Mouse (Mus musculus): Measurements from ENCODE around the gene Shisa6. TPM values are rescaled to one million over a fixed set of nuclear protein-coding genes. Genes with fewer than 3 reads are reported as not detected.

The Shisa6 gene
- polyA plus RNA-seq (2015; fragmentation: Nextera tagmentation; extraction: Ambion mirVana), result 0.23 and 0.65 TPM in 2 replicates

DNA sequence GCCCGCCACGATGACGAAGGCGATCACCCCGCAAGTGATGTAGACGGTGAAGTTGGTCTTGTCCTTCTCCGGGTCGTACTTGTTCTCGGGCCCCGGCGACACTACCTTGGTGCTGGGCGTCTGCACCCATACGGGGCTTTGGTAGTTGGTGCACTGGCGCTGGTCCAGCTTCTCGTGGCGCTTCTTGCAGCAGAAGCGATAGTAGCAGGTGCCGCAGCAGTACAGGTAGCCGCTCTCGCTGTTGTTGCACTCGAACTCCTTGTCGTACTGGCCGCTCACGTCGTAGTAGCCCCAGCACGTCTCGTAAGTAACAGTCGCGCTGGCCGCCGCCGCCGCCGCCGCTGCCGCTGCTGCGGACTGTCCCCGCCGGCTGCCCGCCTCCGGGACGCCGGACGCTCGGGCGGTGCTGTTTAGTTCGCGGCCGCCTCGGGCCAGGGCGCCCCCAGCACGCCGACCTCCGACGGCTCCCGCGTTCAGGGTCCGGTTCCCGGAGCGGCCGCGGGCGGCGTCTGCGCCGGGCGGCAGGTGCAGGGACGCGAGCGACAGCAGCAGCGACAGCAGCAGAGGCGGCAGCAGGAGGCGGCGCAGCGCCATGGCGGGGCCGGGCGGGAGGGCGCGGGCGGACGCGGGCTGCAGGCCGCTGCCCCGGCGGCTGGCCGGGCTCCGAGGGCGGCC, at the start of gene Shisa6:
Gene Shisa6 (minus strand): TSS at position 594 of the 675 bp plus-strand sequence.
- H3K9me3 ChIP-seq (replicated peaks), result no peaks in the 10 kb centered on the region
- WGBS, result 1% methylated on average over 78 of the region's 89 CpGs
- ATAC-seq (replicated peaks; ENCODE audit: insufficient number of reproducible peaks, insufficient read depth, low FRiP score, low read depth), result no peak
- peaks cover 26% of the 10 kb centered on the region for H3K4me1 ChIP-seq (replicated peaks)
- H3K4me3 ChIP-seq, result peak within 1 kb of the TSS; percentile 61
- H3K27me3 ChIP-seq, result peaks cover 85% of the 10 kb centered on the region
- peak within 1 kb of the TSS; percentile 43 for H3K9ac ChIP-seq
- H3K27ac ChIP-seq, result no peak within 1 kb of the TSS
- peak within 1 kb of the TSS; percentile 99 for H3K4me2 ChIP-seq
- no peaks in the 10 kb centered on the region for H3K36me3 ChIP-seq

- Histone ChIP-seq H3K4me3 (no peak overlapping the region), H3K27me3 (peaks cover 3% of the 10 kb centered on the region; the same call in 1 of the 2 replicates), H3K27ac (no peak overlapping the region), H3K36me3 (no peaks in the 10 kb centered on the region), H3K9me3 (replicated peaks) (no peaks in the 10 kb centered on the region), H3K4me2 (no peak overlapping the region), H3K9ac (no peak overlapping the region), H3K4me1 (replicated peaks) (no peaks in the 10 kb centered on the region)
- 43% methylated on average over 2 of the region's 2 CpGs for WGBS
- ATAC-seq (replicated peaks; ENCODE audit: insufficient number of reproducible peaks, insufficient read depth, low FRiP score, low read depth), result no peak
These were observed 48.1 kb upstream of the Shisa6 start for GRCm38 (mm10) chr11:66573888-66574287.

DNA sequence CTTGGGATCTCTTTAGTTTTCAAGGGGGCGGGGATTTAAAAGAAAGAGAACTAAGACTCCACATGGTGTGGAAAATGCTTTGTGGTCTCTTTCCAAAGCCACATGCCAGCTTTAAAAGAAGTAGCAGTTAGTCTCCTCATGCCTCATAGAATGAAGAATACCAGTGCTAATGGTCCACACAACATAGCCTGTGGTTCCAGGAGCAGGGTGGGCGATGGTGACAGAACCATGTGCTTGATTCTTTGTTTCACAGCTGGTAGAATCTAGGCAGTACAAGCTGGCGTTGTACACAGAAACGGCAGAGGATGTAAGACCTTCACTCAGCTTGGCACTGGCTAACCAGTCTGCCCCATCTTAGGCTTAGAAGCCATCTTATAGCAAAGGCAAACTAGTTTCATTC, 43.3 kb upstream of the Shisa6 start:
- Histone ChIP-seq H3K9me3 (replicated peaks) (no peaks in the 10 kb centered on the region), H3K27ac (no peak overlapping the region), H3K9ac (no peak overlapping the region), H3K4me2 (no peak overlapping the region), H3K4me3 (no peak overlapping the region), H3K4me1 (replicated peaks) (0 out of 2 replicates have a peak, but pooled peaks cover 8% of the 10 kb centered on the region), H3K36me3 (no peaks in the 10 kb centered on the region), H3K27me3 (peaks cover 24% of the 10 kb centered on the region)
- WGBS, result 70% methylated on average over 4 of the region's 4 CpGs
- no peak for ATAC-seq (replicated peaks; ENCODE audit: insufficient number of reproducible peaks, insufficient read depth, low FRiP score, low read depth)

DNA sequence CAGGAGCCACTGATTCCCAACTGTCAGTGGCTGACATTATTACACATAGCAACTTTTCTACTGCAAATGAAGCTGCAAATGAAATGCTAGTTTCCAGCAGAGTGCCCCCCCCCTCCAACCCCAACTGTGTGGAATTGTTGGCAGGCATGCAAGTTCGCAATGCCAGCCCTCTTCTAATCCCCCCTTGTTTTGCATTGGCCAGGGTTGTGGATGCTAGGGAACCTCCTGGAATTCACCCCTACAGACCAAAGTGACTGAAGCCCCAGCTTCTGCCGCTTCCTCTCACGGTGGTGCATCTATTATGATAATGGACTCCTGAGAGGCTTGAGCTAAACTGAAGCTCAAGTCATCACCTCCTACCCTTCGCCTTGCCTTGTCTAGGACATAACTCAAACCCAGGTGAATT, 42.6 kb upstream of the Shisa6 start:
- H3K4me1 ChIP-seq (replicated peaks), result 0 out of 2 replicates have a peak, but pooled peaks cover 8% of the 10 kb centered on the region
- H3K4me2 ChIP-seq, result no peak overlapping the region
- no peak overlapping the region for H3K27ac ChIP-seq
- no peak overlapping the region for H3K9ac ChIP-seq
- no peak for ATAC-seq (replicated peaks; ENCODE audit: insufficient number of reproducible peaks, insufficient read depth, low FRiP score, low read depth)
- WGBS, result 16% methylated on average over 4 of the region's 4 CpGs
- no peaks in the 10 kb centered on the region for H3K36me3 ChIP-seq
- no peak overlapping the region for H3K4me3 ChIP-seq
- peaks cover 24% of the 10 kb centered on the region for H3K27me3 ChIP-seq
- H3K9me3 ChIP-seq (replicated peaks), result no peaks in the 10 kb centered on the region

DNA sequence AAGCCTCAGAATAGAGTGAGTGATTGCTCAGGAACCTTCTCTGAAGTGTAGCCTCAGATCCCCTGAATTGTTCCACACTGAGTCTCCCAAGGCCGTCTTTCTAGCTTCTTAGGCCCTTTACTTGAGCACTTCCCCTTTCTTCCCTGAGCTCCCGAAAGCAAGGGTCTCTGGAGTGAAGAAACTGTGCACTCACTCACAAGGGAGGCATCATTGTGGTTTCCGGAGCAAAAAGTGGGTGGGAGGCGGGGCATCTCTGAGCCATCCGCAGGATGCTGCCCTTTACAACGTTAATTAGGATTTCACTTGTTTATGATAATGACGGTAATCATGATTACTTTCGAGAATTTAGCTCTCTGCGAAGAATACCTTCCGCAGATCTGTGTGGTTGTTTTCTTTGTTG, 41.6 kb upstream of the Shisa6 start:
- Histone ChIP-seq H3K27me3 (peaks cover 24% of the 10 kb centered on the region), H3K9me3 (replicated peaks) (no peaks in the 10 kb centered on the region), H3K4me1 (replicated peaks) (0 out of 2 replicates have a peak, but pooled peaks cover 8% of the 10 kb centered on the region), H3K9ac (no peak overlapping the region), H3K4me2 (no peak overlapping the region), H3K36me3 (no peaks in the 10 kb centered on the region), H3K4me3 (no peak overlapping the region), H3K27ac (no peak overlapping the region)
- 3% methylated on average over 10 of the region's 10 CpGs for WGBS
- ATAC-seq (replicated peaks; ENCODE audit: insufficient number of reproducible peaks, insufficient read depth, low FRiP score, low read depth), result no peak

DNA sequence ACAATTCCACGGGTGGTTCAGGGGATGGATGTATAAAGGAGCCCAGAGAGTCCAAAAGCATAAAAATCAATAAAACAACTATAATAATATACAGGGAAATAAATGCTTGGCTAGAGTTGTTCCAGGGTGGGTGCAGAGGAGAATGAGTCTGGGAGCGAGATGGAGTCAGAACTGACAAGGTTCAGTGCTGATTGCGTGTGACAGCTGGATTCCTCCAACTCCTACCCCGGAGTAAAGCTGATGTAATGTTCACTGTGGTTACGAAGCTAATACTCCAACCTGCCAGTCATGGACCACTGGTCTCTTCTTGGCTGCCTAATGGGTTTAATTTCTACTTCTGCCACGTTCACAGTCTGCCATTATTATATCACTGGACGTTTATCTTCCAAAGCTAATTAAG, 36.5 kb upstream of the Shisa6 start:
- no peak overlapping the region for H3K4me3 ChIP-seq
- ATAC-seq (replicated peaks; ENCODE audit: insufficient number of reproducible peaks, insufficient read depth, low FRiP score, low read depth), result no peak

DNA sequence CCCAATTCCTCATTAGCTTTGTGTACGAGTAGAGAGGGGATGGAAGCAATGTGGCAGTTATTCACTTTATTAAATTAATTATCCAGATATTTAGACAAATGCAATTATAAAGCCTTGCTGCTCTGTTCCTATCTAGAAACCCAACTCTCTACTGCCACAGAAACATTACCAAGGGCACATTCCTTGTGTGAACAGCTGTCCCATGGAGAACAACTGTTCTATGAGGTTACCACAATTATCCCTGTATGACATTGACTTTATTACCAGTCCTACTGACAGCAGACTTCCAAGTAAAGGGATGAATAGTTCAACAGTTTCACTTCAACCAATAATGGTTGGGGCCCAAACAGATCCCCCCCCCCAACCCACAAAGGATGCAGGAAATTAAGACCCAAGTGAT, 12.1 kb upstream of the Shisa6 start:
- ATAC-seq (replicated peaks; ENCODE audit: insufficient number of reproducible peaks, insufficient read depth, low FRiP score, low read depth), result no peak
- H3K4me2 ChIP-seq, result no peak overlapping the region
- H3K27ac ChIP-seq, result no peak overlapping the region
- no peak overlapping the region for H3K4me3 ChIP-seq
- H3K9me3 ChIP-seq (replicated peaks), result no peaks in the 10 kb centered on the region
- H3K36me3 ChIP-seq, result no peaks in the 10 kb centered on the region
- H3K4me1 ChIP-seq (replicated peaks), result peaks cover 7% of the 10 kb centered on the region; the same call in 1 of the 2 replicates
- 75% methylated on average over 1 of the region's 1 CpGs for WGBS
- H3K9ac ChIP-seq, result no peak overlapping the region
- H3K27me3 ChIP-seq, result no peaks in the 10 kb centered on the region

More for the DNA sequence above, 36.5 kb upstream of the Shisa6 start:
- 61% methylated on average over 7 of the region's 7 CpGs for WGBS
- 0 out of 2 replicates have a peak, but pooled peaks cover 5% of the 10 kb centered on the region for H3K4me1 ChIP-seq (replicated peaks)
- H3K9ac ChIP-seq, result no peak overlapping the region
- peaks cover 6% of the 10 kb centered on the region for H3K27me3 ChIP-seq
- H3K36me3 ChIP-seq, result no peaks in the 10 kb centered on the region
- H3K27ac ChIP-seq, result no peak overlapping the region
- H3K9me3 ChIP-seq (replicated peaks), result no peaks in the 10 kb centered on the region
- no peak overlapping the region for H3K4me2 ChIP-seq

- no peaks in the 10 kb centered on the region for H3K27me3 ChIP-seq
- H3K36me3 ChIP-seq, result no peaks in the 10 kb centered on the region
- ATAC-seq (replicated peaks; ENCODE audit: insufficient number of reproducible peaks, insufficient read depth, low FRiP score, low read depth), result no peak
- H3K4me1 ChIP-seq (replicated peaks), result no peaks in the 10 kb centered on the region
- no peaks in the 10 kb centered on the region for H3K9me3 ChIP-seq (replicated peaks)
- no peak overlapping the region for H3K27ac ChIP-seq
- H3K9ac ChIP-seq, result no peak overlapping the region
- WGBS, result 74% methylated on average over 9 of the region's 9 CpGs
- no peak overlapping the region for H3K4me2 ChIP-seq
- no peak overlapping the region for H3K4me3 ChIP-seq
These were observed 10.1 kb upstream of the Shisa6 start for GRCm38 (mm10) chr11:66535866-66536265.

DNA sequence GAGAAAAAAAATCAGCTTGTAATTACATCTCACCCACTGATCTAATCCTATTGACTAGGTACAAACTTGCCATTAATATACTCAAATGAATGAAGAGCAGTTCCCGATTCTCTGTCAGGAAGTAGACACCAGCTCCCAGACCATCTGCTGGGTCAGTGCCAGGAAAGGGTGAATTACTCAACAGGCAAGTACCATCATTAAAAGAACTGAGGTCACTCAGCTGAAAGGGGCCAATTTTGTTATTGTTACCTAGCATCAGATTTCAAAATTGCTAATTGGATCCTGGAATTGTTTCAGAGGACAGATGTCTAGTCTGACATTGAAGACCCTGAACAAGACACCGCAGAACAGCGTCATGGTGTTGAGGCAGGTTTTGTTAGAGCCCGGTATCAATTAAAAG, 9.4 kb upstream of the Shisa6 start:
- no peak for ATAC-seq (replicated peaks; ENCODE audit: insufficient number of reproducible peaks, insufficient read depth, low FRiP score, low read depth)
- no peak overlapping the region for H3K9ac ChIP-seq
- H3K27ac ChIP-seq, result no peak overlapping the region
- 0 out of 2 replicates have a peak, but pooled peaks cover 3% of the 10 kb centered on the region for H3K27me3 ChIP-seq
- H3K9me3 ChIP-seq (replicated peaks), result no peaks in the 10 kb centered on the region
- H3K36me3 ChIP-seq, result no peaks in the 10 kb centered on the region
- H3K4me3 ChIP-seq, result no peak overlapping the region
- no peaks in the 10 kb centered on the region for H3K4me1 ChIP-seq (replicated peaks)
- 78% methylated on average over 4 of the region's 4 CpGs for WGBS
- H3K4me2 ChIP-seq, result no peak overlapping the region

- Histone ChIP-seq H3K4me1 (replicated peaks) (no peaks in the 10 kb centered on the region), H3K27ac (no peak overlapping the region), H3K36me3 (no peaks in the 10 kb centered on the region), H3K4me3 (no peak overlapping the region), H3K27me3 (peaks cover 9% of the 10 kb centered on the region), H3K9me3 (replicated peaks) (no peaks in the 10 kb centered on the region), H3K4me2 (no peak overlapping the region), H3K9ac (no peak overlapping the region)
- no peak for ATAC-seq (replicated peaks; ENCODE audit: insufficient number of reproducible peaks, insufficient read depth, low FRiP score, low read depth)
- 82% methylated on average over 4 of the region's 4 CpGs for WGBS
These were observed 8.5 kb upstream of the Shisa6 start for GRCm38 (mm10) chr11:66534291-66534690.

DNA sequence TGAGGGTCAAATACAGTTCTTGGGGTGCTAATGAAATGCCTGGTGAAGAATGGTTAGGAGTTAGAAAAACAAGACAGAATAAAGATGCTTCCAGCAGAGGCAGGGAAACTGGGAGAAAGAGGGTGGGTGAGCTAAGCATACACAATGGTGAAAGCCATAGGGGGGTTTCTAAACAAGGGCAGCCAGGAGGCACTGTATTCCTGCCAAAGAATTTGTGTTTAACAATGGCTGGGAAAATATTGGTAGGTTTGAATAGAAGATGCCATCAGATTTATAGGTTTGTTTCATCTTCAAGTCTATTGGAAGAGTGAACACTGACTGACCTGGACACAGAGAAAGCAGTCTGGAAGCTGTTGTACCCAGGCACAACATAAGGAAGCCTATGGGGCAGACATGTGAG, 2.4 kb upstream of the Shisa6 start:
- no peak for ATAC-seq (replicated peaks; ENCODE audit: insufficient number of reproducible peaks, insufficient read depth, low FRiP score, low read depth)
- H3K9me3 ChIP-seq (replicated peaks), result no peaks in the 10 kb centered on the region
- H3K4me2 ChIP-seq, result no peak overlapping the region
- no peak overlapping the region for H3K9ac ChIP-seq
- no peak overlapping the region for H3K27ac ChIP-seq
- H3K36me3 ChIP-seq, result no peaks in the 10 kb centered on the region
- H3K27me3 ChIP-seq, result peaks cover 70% of the 10 kb centered on the region
- H3K4me1 ChIP-seq (replicated peaks), result peaks cover 26% of the 10 kb centered on the region
- H3K4me3 ChIP-seq, result no peak overlapping the region

- Histone ChIP-seq H3K27me3 (peaks cover 78% of the 10 kb centered on the region), H3K27ac (no peak overlapping the region), H3K9me3 (replicated peaks) (no peaks in the 10 kb centered on the region), H3K9ac (no peak overlapping the region), H3K4me2 (peak overlapping the region; percentile 99), H3K4me1 (replicated peaks) (peaks cover 26% of the 10 kb centered on the region), H3K36me3 (no peaks in the 10 kb centered on the region), H3K4me3 (0 out of 2 replicates have a peak overlapping the region, but pooled peaks have one; percentile 61)
- WGBS, result 0% methylated on average over 5 of the region's 5 CpGs
- ATAC-seq (replicated peaks; ENCODE audit: insufficient number of reproducible peaks, insufficient read depth, low FRiP score, low read depth), result no peak
These were observed 1.6 kb upstream of the Shisa6 start for GRCm38 (mm10) chr11:66527343-66527742.
